Mouse (Mus musculus): ENCODE results near the gene Ubash3b. TPM values are rescaled to one million over a fixed set of nuclear protein-coding genes. Genes with fewer than 3 reads are reported as not detected.
A peak's percentile ranks its signal among the peaks of the same experiment; 100 is the strongest.

Gene Ubash3b
- 11.3 and 14.9 TPM in 2 replicates for polyA plus RNA-seq (2016; fragmentation: Nextera tagmentation; extraction: Ambion mirVana)

DNA sequence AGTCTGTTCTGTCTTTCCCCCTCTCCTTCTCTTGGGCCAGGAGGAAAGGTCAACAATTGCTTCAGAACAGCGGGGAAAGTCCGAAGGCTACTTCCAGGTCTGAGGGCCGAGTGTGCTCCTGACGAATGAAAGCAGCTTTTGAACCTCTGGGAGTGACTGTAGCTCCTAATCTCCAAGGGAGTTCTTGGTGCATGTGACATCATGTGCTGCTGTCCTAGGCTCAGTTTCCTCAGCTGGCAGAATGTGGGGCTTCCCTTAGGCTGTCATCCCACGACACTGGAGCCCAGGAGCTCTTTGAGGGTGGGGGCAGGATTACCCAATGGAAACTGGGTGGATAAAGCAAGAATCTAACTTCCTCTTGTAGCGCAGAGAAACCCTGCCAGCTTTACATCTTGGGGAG, at the start of gene Ubash3b:
Ubash3b (minus strand) TSS at position 285 of the 400 bp plus-strand sequence.
- H3K4me3 ChIP-seq, result no peak within 1 kb of the TSS
- ATAC-seq (ENCODE audit: insufficient number of reproducible peaks, insufficient read depth, low FRiP score, low TSS enrichment), result no peak
- WGBS, result 80% methylated on average over 6 of the region's 6 CpGs
- H3K9me3 ChIP-seq, result 0 out of 2 replicates have a peak, but pooled peaks cover 2% of the 10 kb centered on the region
- H3K4me2 ChIP-seq (replicated peaks), result no peak within 1 kb of the TSS
- no peaks in the 10 kb centered on the region for H3K36me3 ChIP-seq
- H3K27ac ChIP-seq, result no peak within 1 kb of the TSS
- peaks cover 16% of the 10 kb centered on the region for H3K27me3 ChIP-seq
- peaks cover 9% of the 10 kb centered on the region for H3K4me1 ChIP-seq
- H3K9ac ChIP-seq, result no peak within 1 kb of the TSS

- Histone ChIP-seq H3K4me2 (replicated peaks) (peak overlapping the region; percentile 30), H3K9ac (no peak overlapping the region; the same call in 1 of the 2 replicates), H3K27ac (peak overlapping the region; percentile 86), H3K4me1 (peaks cover 26% of the 10 kb centered on the region), H3K9me3 (no peaks in the 10 kb centered on the region), H3K27me3 (no peaks in the 10 kb centered on the region), H3K36me3 (no peaks in the 10 kb centered on the region), H3K4me3 (peak overlapping the region; percentile 28)
- 9% methylated on average over 28 of the region's 28 CpGs for WGBS
- peak; percentile 78 for ATAC-seq (ENCODE audit: insufficient number of reproducible peaks, insufficient read depth, low FRiP score, low TSS enrichment)
These were observed 45.9 kb upstream of the Ubash3b start for GRCm38 (mm10) chr9:41207130-41208104.

DNA sequence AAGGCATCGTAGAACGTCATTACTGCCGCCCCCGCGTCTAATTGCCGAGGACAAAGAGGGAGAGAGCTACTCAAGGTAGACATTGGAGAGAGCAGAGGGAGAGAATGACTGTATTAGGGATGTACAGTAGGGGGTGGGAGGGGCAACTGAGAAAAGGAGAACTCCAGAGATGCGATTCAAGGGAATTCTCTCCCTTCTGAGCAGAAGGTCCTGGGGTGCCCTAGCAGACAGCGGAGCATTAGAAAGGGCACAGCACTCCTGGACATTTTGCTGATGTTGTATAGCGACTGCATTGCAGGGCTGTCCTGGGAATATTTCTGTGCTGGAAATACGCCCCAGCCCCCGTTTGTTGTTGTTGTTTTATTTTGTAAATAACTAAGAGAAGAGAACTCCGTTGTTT, 45.2 kb upstream of the Ubash3b start:
- Histone ChIP-seq H3K27me3 (no peaks in the 10 kb centered on the region), H3K36me3 (no peaks in the 10 kb centered on the region), H3K27ac (peak overlapping the region; percentile 86), H3K4me2 (replicated peaks) (no peak overlapping the region; the same call in 1 of the 2 replicates), H3K9ac (no peak overlapping the region), H3K4me3 (no peak overlapping the region), H3K9me3 (no peaks in the 10 kb centered on the region), H3K4me1 (peaks cover 20% of the 10 kb centered on the region)
- ATAC-seq (ENCODE audit: insufficient number of reproducible peaks, insufficient read depth, low FRiP score, low TSS enrichment), result no peak
- WGBS, result 88% methylated on average over 12 of the region's 12 CpGs

GRCm38 (mm10) chr9:41205267-41205666, 43.8 kb upstream of the Ubash3b start:
- no peak overlapping the region for H3K9ac ChIP-seq
- H3K27me3 ChIP-seq, result no peaks in the 10 kb centered on the region
- WGBS, result 63% methylated on average over 3 of the region's 3 CpGs
- H3K4me2 ChIP-seq (replicated peaks), result no peak overlapping the region
- no peaks in the 10 kb centered on the region for H3K36me3 ChIP-seq
- ATAC-seq (ENCODE audit: insufficient number of reproducible peaks, insufficient read depth, low FRiP score, low TSS enrichment), result no peak
- no peak overlapping the region for H3K4me3 ChIP-seq
- H3K4me1 ChIP-seq, result 0 out of 2 replicates have a peak, but pooled peaks cover 6% of the 10 kb centered on the region
- no peak overlapping the region for H3K27ac ChIP-seq
- H3K9me3 ChIP-seq, result no peaks in the 10 kb centered on the region

DNA sequence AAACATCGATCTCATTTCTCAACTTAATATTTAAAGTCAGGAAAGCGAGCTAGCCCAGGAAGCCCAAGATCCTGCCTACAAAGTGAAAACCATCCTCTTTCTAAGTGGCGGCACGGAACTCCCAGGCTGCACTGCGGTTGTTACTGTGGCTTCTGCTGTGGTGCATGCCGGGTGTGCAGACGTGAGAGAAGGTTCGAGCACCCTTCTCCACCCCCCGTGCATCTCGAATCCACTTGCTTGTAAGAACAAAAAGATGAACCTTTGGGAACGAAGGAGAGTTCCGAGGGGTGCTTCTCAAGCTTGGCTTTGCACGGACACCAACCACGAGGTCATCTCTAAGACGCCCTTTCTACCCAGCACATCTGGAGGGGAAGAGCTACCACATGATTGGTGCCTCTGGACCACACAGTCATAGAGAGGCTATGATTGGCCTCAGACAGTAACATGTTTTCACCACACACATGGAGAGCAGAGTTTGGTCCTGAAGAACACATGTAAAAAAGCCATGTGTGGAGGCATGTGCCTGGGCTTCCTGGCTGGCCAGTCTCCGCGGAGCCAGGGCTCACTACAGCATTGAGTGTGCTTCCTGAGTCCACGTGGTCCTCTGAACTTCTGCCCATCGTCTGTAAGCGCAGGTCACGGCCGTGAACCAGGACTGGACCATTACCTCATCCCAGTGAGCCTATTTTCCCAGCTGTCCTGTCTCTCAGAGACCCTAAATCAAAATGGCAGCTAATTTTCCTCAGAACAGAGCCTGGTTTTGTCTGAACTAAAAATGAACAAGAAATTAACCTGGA, 38.2 kb upstream of the Ubash3b start:
- Histone ChIP-seq H3K4me3 (no peak overlapping the region), H3K4me2 (replicated peaks) (no peak overlapping the region), H3K4me1 (no peaks in the 10 kb centered on the region), H3K9me3 (no peaks in the 10 kb centered on the region), H3K27me3 (no peaks in the 10 kb centered on the region), H3K27ac (no peak overlapping the region), H3K36me3 (no peaks in the 10 kb centered on the region), H3K9ac (no peak overlapping the region)
- 81% methylated on average over 22 of the region's 22 CpGs for WGBS
- no peak for ATAC-seq (ENCODE audit: insufficient number of reproducible peaks, insufficient read depth, low FRiP score, low TSS enrichment)

DNA sequence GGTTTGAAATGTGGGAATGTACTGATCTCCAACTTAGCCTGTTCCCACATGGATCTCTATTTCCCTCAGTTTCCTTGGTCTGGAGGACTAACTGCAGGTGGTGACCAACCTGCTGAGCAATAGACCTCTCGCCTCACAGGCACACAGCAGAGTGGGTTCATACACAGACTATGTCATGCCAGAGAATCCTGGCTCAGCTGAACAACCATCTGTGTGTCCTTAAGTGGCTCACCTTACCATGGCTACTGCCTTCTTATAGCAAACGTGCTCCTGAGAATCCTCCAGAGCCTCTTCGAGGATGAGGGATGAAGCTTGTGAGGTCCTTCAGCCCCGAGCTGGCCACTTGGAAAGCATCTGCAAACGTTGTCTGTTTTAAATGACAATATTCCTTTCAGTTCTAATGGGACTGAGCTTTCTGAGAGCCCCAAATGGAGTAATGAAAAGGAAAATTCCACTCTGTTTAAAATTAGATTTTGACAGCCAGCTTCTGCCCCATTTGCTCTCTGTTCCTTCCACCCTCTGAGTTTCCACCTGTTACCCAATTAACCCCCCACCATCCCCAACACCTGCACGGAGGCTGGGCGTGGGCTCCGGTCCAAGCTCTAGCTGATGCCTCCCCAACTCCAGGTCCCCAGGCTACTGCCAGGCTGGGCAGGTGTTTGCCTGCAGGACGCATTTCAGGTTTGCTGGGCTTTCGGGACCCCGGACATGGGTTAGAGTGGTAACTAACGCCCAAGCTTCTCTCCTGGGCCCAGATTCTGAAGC, 37.2 kb upstream of the Ubash3b start:
- no peak for ATAC-seq (ENCODE audit: insufficient number of reproducible peaks, insufficient read depth, low FRiP score, low TSS enrichment)
- Histone ChIP-seq H3K27me3 (no peaks in the 10 kb centered on the region), H3K27ac (no peak overlapping the region), H3K9me3 (no peaks in the 10 kb centered on the region), H3K4me1 (no peaks in the 10 kb centered on the region), H3K4me2 (replicated peaks) (no peak overlapping the region), H3K36me3 (no peaks in the 10 kb centered on the region), H3K4me3 (no peak overlapping the region), H3K9ac (0 out of 2 replicates have a peak overlapping the region, but pooled peaks have one; percentile 3)
- WGBS, result 74% methylated on average over 12 of the region's 12 CpGs

DNA sequence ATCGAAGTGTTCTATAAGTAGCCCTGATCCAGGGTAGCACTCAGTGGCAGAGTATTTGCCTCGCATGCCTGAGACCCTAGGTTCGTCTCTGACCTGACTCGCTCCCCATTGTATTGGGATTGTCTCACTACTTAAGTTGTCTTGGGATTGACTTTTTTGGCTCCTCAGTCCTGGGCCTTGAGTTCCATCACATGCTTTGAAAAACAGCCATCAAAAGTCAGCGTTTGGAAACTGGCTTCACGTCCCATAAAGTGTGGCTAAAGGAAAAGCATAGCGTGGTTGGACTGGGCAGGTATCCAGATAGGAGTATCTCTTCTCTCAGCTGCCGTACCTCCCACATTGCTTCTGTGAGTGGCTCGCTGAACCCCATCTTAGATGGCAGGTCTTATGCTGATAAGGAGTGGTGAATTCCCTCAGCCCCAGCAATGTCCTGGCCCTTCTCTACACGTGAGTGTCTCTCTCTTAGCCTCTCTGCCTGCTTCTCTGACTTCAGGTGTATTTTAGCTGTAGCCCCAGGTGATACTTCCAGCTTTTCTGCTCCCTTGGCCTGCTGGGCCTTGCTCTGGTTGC, 34.3 kb upstream of the Ubash3b start:
- no peaks in the 10 kb centered on the region for H3K4me1 ChIP-seq
- ATAC-seq (ENCODE audit: insufficient number of reproducible peaks, insufficient read depth, low FRiP score, low TSS enrichment), result no peak
- H3K9me3 ChIP-seq, result no peaks in the 10 kb centered on the region
- H3K4me3 ChIP-seq, result no peak overlapping the region
- no peak overlapping the region for H3K27ac ChIP-seq
- H3K9ac ChIP-seq, result no peak overlapping the region
- no peaks in the 10 kb centered on the region for H3K27me3 ChIP-seq
- H3K36me3 ChIP-seq, result no peaks in the 10 kb centered on the region
- WGBS, result 84% methylated on average over 10 of the region's 10 CpGs
- H3K4me2 ChIP-seq (replicated peaks), result no peak overlapping the region

- Histone ChIP-seq H3K4me1 (0 out of 2 replicates have a peak, but pooled peaks cover 6% of the 10 kb centered on the region), H3K4me2 (replicated peaks) (no peak overlapping the region), H3K9ac (no peak overlapping the region), H3K27ac (no peak overlapping the region), H3K4me3 (no peak overlapping the region), H3K36me3 (no peaks in the 10 kb centered on the region), H3K9me3 (no peaks in the 10 kb centered on the region), H3K27me3 (no peaks in the 10 kb centered on the region)
- no peak for ATAC-seq (ENCODE audit: insufficient number of reproducible peaks, insufficient read depth, low FRiP score, low TSS enrichment)
- 71% methylated on average over 9 of the region's 9 CpGs for whole genome bisulfite sequencing
These were observed 30.2 kb upstream of the Ubash3b start for GRCm38 (mm10) chr9:41191651-41192210.

DNA sequence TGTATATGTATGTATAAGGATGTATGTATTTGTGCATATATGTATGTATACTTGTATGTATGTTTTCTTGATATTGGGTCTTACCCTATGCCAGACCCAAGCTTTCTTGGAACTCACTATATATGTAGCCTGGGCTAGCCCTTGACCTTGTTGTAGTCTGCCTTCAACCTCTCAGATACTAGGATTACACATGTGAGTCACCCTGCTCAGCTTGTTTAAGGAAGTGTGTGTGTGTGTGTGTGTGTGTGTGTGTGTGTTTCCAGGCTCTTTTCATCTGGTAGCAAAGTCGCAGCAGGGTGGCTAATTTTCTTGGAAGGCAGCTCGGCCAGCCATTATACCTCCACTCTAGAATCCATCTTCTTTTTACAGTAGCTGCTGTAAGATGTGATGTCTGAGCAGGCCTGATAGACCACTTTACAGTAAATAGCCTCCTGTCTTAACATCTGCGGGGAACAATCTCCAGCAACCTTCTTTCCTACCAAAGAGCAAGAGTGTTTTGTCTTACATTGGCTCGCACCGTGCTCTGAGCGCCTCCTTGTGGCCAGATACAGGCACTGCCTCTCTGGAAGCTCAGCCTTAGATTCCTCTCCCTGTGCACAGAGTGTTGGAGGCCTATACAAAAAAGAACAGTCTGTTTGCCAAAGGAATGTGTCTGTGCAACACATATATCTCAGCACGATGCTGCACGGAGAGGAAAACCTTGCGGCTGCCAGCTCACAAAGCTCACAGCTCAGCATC, 29.4 kb upstream of the Ubash3b start:
- Histone ChIP-seq H3K4me2 (replicated peaks) (no peak overlapping the region), H3K9me3 (no peaks in the 10 kb centered on the region), H3K36me3 (no peaks in the 10 kb centered on the region), H3K4me3 (no peak overlapping the region), H3K9ac (no peak overlapping the region), H3K4me1 (0 out of 2 replicates have a peak, but pooled peaks cover 6% of the 10 kb centered on the region), H3K27me3 (no peaks in the 10 kb centered on the region), H3K27ac (no peak overlapping the region)
- WGBS, result 23% methylated on average over 9 of the region's 9 CpGs
- peak; percentile 43; the same call in 1 of the 2 replicates for ATAC-seq (ENCODE audit: insufficient number of reproducible peaks, insufficient read depth, low FRiP score, low TSS enrichment)

DNA sequence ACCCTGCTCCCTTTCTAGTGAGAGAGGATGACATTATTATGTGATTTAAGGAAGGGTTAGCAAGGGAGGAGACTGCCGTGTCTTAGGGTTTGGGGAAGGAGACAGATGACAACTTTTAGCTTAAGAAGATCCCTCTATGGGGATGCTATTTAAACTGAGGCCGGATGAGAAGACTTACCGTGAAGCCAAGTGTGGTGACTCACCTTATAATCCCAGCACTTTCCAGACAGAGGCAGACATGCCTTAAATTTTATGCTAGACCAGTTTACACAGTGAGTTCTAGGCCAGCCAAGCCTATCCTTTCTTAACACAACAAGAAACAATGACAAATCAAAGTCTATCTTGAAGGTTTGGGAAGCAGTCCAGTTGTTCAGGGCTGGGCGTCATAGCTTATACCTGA, 26.4 kb upstream of the Ubash3b start:
- WGBS, result 90% methylated on average over 4 of the region's 4 CpGs
- no peak overlapping the region for H3K4me2 ChIP-seq (replicated peaks)
- no peaks in the 10 kb centered on the region for H3K36me3 ChIP-seq

More for the DNA sequence above, 26.4 kb upstream of the Ubash3b start:
- no peaks in the 10 kb centered on the region for H3K27me3 ChIP-seq
- H3K9ac ChIP-seq, result no peak overlapping the region
- H3K4me1 ChIP-seq, result 0 out of 2 replicates have a peak, but pooled peaks cover 6% of the 10 kb centered on the region
- no peak overlapping the region for H3K4me3 ChIP-seq
- H3K27ac ChIP-seq, result no peak overlapping the region
- ATAC-seq (ENCODE audit: insufficient number of reproducible peaks, insufficient read depth, low FRiP score, low TSS enrichment), result no peak
- no peaks in the 10 kb centered on the region for H3K9me3 ChIP-seq

Measured in embryonic facial prominence, embryonic 12.5 days (tissue).